Mouse (Mus musculus): ENCODE measurements around the gene Agbl2.

Agbl2 gene

GRCm38 (mm10) chr2:90782458-90782857 is at the start of gene Agbl2:
Gene Agbl2, plus strand, starts transcription at chr2:90782727.
- in situ Hi-C loops (cut with MboI): no loop called here

GRCm38 (mm10) chr2:90735326-90735725 is 47.2 kb upstream of the Agbl2 start:
- in situ Hi-C loops (cut with MboI): no loop called here

- in situ Hi-C loops (cut with MboI): no loop called here
Measured at GRCm38 (mm10) chr2:90738801-90739200, 43.7 kb upstream of the Agbl2 start.

- in situ Hi-C loops (cut with MboI): no loop called here
Measured at GRCm38 (mm10) chr2:90739327-90739726, 43.2 kb upstream of the Agbl2 start.

GRCm38 (mm10) chr2:90739921-90740320 is 42.6 kb upstream of the Agbl2 start:
- in situ Hi-C loops (cut with MboI): no loop called here

GRCm38 (mm10) chr2:90744285-90745052 is 38.1 kb upstream of the Agbl2 start:
- in situ Hi-C loops (cut with MboI): no loop called here

GRCm38 (mm10) chr2:90745053-90745678 is 37.4 kb upstream of the Agbl2 start, which contains the start of gene Fnbp4:
Gene Fnbp4, plus strand, starts transcription at chr2:90745370.
- in situ Hi-C loops (cut with MboI): no loop called here

- in situ Hi-C loops (cut with MboI): no loop called here
Measured at GRCm38 (mm10) chr2:90745740-90746537, 36.6 kb upstream of the Agbl2 start.

- in situ Hi-C loops (cut with MboI): no loop called here
Measured at GRCm38 (mm10) chr2:90746538-90746865, 36.0 kb upstream of the Agbl2 start.

GRCm38 (mm10) chr2:90747131-90747530 is 35.4 kb upstream of the Agbl2 start:
- in situ Hi-C loops (cut with MboI): no loop called here

GRCm38 (mm10) chr2:90749676-90750459 is 32.7 kb upstream of the Agbl2 start:
- in situ Hi-C loops (cut with MboI): no loop called here

- in situ Hi-C loops (cut with MboI): no loop called here
Measured at GRCm38 (mm10) chr2:90753565-90753964, 29.0 kb upstream of the Agbl2 start.

GRCm38 (mm10) chr2:90754188-90754587 is 28.3 kb upstream of the Agbl2 start:
- in situ Hi-C loops (cut with MboI): no loop called here

GRCm38 (mm10) chr2:90765123-90765522 is 17.4 kb upstream of the Agbl2 start:
- in situ Hi-C loops (cut with MboI): no loop called here

- in situ Hi-C loops (cut with MboI): no loop called here
Measured at GRCm38 (mm10) chr2:90781323-90781722, 1.2 kb upstream of the Agbl2 start.

- in situ Hi-C loops (cut with MboI): no loop called here
Measured at GRCm38 (mm10) chr2:90781938-90782337, 589 bp upstream of the Agbl2 start.

- in situ Hi-C loops (cut with MboI): no loop called here
Measured at GRCm38 (mm10) chr2:90782901-90783486, 467 bp downstream of the Agbl2 start.

GRCm38 (mm10) chr2:90788126-90788525 is 5.6 kb downstream of the Agbl2 start:
- in situ Hi-C loops (cut with MboI): no loop called here

GRCm38 (mm10) chr2:90808241-90809126 is 26.0 kb downstream of the Agbl2 start:
- in situ Hi-C loops (cut with MboI): no loop called here

- in situ Hi-C loops (cut with MboI): no loop called here
Measured at GRCm38 (mm10) chr2:90810751-90811150, 28.2 kb downstream of the Agbl2 start.

Data from mature B cell (primary cell).